Mouse (Mus musculus) monocyte, adult 5-6 weeks (primary cell): Measurements from ENCODE around the gene Grtp1. TPM values are rescaled to one million over a fixed set of nuclear protein-coding genes. Genes with fewer than 3 reads are reported as not detected.

Experiments used
- ATAC-seq: fragments of 153-309, 156-312 bp; replicated peaks from 2 replicates; pipeline ENCODE4 v1.8.0; 2017; ENCODE audit warnings: mild to moderate bottlenecking; ENCODE audit not compliant: low TSS enrichment, insufficient number of reproducible peaks, severe bottlenecking, poor library complexity, low FRiP score
- total RNA-seq: library from RNA; stranded (forward); fragments of 200-1000, 200-491, 200-594 nt; gene quantifications from 3 replicates; pipeline ENCODE4 v1.2.3, GENCODE M21; 2017

Grtp1 gene
- total RNA-seq, 1 experiment from 2014 or later = 0.57 TPM

- no peak for ATAC-seq
Measured at GRCm38 (mm10) chr8:13180408-13180807, 20.0 kb downstream of the Grtp1 start.

GRCm38 (mm10) chr8:13179948-13180347, 20.5 kb downstream of the Grtp1 start:
- no peak for ATAC-seq

GRCm38 (mm10) chr8:13179482-13179881, 20.9 kb downstream of the Grtp1 start:
- ATAC-seq = no peak

GRCm38 (mm10) chr8:13178137-13178536, 22.3 kb downstream of the Grtp1 start:
- ATAC-seq = no peak

GRCm38 (mm10) chr8:13177173-13177852, 23.1 kb downstream of the Grtp1 start:
- no peak for ATAC-seq

- no peak for ATAC-seq
Measured at GRCm38 (mm10) chr8:13175650-13176049, 24.8 kb downstream of the Grtp1 start.

- ATAC-seq = no peak
Measured at GRCm38 (mm10) chr8:13174811-13175210, 25.6 kb downstream of the Grtp1 start.

GRCm38 (mm10) chr8:13174305-13174704, 26.1 kb downstream of the Grtp1 start:
- ATAC-seq = no peak

- no peak for ATAC-seq
Measured at GRCm38 (mm10) chr8:13170510-13170909, 29.9 kb downstream of the Grtp1 start.

GRCm38 (mm10) chr8:13164361-13164760, 36.1 kb downstream of the Grtp1 start:
- no peak for ATAC-seq

- no peak for ATAC-seq
Measured at GRCm38 (mm10) chr8:13163563-13163962, 36.9 kb downstream of the Grtp1 start.

GRCm38 (mm10) chr8:13162098-13162497, 38.3 kb downstream of the Grtp1 start:
- ATAC-seq = peak; percentile 37

GRCm38 (mm10) chr8:13160691-13161090, 39.7 kb downstream of the Grtp1 start:
- peak; percentile 61 for ATAC-seq

GRCm38 (mm10) chr8:13159377-13159881, 41.0 kb downstream of the Grtp1 start:
- no peak for ATAC-seq

GRCm38 (mm10) chr8:13158718-13159376, 41.6 kb downstream of the Grtp1 start, which contains the start of gene Lamp1:
Gene Lamp1, plus strand, starts transcription at chr8:13159161.
- peak; percentile 54 for ATAC-seq

GRCm38 (mm10) chr8:13156327-13157097, 43.9 kb downstream of the Grtp1 start:
- ATAC-seq = no peak

- peak; percentile 36 for ATAC-seq
Measured at GRCm38 (mm10) chr8:13155358-13155757, 45.1 kb downstream of the Grtp1 start.

- ATAC-seq = no peak
Measured at GRCm38 (mm10) chr8:13154099-13154498, 46.3 kb downstream of the Grtp1 start.

GRCm38 (mm10) chr8:13150929-13151328, 49.5 kb downstream of the Grtp1 start:
- ATAC-seq = no peak
